Mouse (Mus musculus) testis, adult 2 months (tissue): ENCODE data around the gene Mapk13. TPM values are rescaled to one million over a fixed set of nuclear protein-coding genes. Genes with fewer than 3 reads are reported as not detected.
"Not testable (repeated sequence)": the region's sequence is repeated elsewhere in the genome, so short reads cannot be mapped to it uniquely, and the experiment has no call there.

Source experiments
- H3K27ac ChIP-seq: fragments of 200-500 bp; 2 replicates; pipeline ENCODE4 v1.5.1; 2012; ENCODE audit warnings: low read depth, low read length; ENCODE audit not compliant: control insufficient read depth, insufficient read depth
- H3K27me3 ChIP-seq: fragments of 200-500 bp; 2 replicates; pipeline ENCODE4 v1.6.1; 2012; ENCODE audit warnings: mild to moderate bottlenecking, low read length, moderate library complexity; ENCODE audit not compliant: control insufficient read depth, insufficient read depth
- H3K36me3 ChIP-seq: fragments of 200-500 bp; 2 replicates; pipeline ENCODE4 v1.6.1; 2012; ENCODE audit warnings: mild to moderate bottlenecking, low read length; ENCODE audit not compliant: control insufficient read depth, insufficient read depth
- H3K4me1 ChIP-seq: fragments of 200-500 bp; 2 replicates; pipeline ENCODE4 v1.6.1; 2012; ENCODE audit warnings: low read length; ENCODE audit not compliant: control insufficient read depth, insufficient read depth
- H3K4me3 ChIP-seq: fragments of 200-500 bp; 2 replicates; pipeline ENCODE4 v1.5.1; 2012; ENCODE audit warnings: low read depth, mild to moderate bottlenecking, low read length, moderate library complexity, mixed read lengths; ENCODE audit not compliant: control insufficient read depth
- CTCF ChIP-seq: fragments of 200-500 bp; IDR thresholded peaks from 2 replicates; pipeline ENCODE4 v1.5.1; 2012; ENCODE audit warnings: low read depth, mild to moderate bottlenecking, inconsistent platforms, low read length, moderate library complexity; ENCODE audit not compliant: control insufficient read depth, insufficient read depth, insufficient replicate concordance
- POLR2A ChIP-seq: fragments of 200-500 bp; IDR thresholded peaks from 2 replicates; pipeline ENCODE4 v1.6.1; 2012; ENCODE audit warnings: low read depth, mild to moderate bottlenecking, inconsistent platforms, low read length, moderate library complexity; ENCODE audit not compliant: control insufficient read depth
- polyA plus RNA-seq: library from polyadenylated mRNA; depleted of rRNA; stranded (reverse); fragments of >200 nt; gene quantifications from 2 replicates; pipeline ENCODE4 v1.2.3, GENCODE M21; 2012

The Mapk13 gene
- polyA plus RNA-seq, 1 experiment = 2.1 TPM

DNA sequence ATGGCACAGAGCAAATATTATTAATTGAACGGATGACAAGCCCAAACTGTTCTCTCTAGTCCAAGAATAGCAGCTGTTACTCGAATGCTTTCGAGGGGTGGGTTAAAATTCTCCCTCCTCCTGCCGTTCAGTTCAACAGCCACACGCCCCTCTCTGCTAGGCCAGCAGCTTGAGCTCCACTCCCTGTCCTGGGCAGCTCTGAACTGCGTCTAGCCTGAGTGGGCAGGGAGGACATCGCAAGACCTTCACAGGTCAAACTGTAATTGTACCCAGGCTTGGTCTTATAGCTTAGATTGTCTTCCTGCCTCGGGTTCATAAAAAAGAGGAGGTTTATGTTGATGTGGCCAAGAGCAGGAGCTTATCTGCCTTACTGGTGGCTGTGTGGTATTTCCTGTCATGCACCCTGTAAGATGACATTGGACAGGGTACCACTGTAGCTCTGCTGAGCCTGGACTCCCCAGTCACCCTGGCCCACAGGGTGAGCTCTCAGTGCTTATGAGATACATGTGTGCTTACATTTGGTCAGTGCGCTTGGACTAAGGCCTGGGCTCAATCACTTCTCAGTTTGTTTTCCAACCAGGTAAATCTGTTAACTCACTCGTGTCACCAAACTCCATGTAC is 46.4 kb downstream of the Mapk13 start:
- TF ChIP-seq CTCF = no peak
- no peak overlapping the region for H3K27ac ChIP-seq
- H3K4me3 ChIP-seq = no peak overlapping the region
- H3K27me3 ChIP-seq = no peaks in the 10 kb centered on the region
- H3K4me1 ChIP-seq = no peaks in the 10 kb centered on the region
- H3K36me3 ChIP-seq = peaks cover 1% of the 10 kb centered on the region

DNA sequence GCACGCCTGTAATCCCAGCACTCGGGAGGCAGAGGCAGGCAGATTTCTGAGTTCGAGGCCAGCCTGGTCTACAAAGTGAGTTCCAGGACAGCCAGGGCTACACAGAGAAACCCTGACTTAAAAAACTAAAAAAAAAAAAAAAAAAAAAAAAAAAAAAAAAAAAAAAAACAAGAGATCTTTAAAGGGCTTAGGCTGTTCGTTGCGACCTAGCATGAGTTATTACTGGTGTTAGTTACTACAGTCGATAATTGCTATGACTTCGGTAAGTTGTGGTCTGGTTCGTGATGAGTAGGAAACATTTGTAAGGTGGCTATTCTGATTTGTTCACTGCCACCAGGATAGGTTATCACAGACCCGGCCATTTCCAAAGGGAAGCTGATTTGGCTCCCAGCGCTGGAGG is 47.2 kb downstream of the Mapk13 start:
- not testable (repeated sequence) for H3K4me1 ChIP-seq, H3K27ac ChIP-seq, H3K4me3 ChIP-seq, H3K27me3 ChIP-seq, H3K36me3 ChIP-seq

DNA sequence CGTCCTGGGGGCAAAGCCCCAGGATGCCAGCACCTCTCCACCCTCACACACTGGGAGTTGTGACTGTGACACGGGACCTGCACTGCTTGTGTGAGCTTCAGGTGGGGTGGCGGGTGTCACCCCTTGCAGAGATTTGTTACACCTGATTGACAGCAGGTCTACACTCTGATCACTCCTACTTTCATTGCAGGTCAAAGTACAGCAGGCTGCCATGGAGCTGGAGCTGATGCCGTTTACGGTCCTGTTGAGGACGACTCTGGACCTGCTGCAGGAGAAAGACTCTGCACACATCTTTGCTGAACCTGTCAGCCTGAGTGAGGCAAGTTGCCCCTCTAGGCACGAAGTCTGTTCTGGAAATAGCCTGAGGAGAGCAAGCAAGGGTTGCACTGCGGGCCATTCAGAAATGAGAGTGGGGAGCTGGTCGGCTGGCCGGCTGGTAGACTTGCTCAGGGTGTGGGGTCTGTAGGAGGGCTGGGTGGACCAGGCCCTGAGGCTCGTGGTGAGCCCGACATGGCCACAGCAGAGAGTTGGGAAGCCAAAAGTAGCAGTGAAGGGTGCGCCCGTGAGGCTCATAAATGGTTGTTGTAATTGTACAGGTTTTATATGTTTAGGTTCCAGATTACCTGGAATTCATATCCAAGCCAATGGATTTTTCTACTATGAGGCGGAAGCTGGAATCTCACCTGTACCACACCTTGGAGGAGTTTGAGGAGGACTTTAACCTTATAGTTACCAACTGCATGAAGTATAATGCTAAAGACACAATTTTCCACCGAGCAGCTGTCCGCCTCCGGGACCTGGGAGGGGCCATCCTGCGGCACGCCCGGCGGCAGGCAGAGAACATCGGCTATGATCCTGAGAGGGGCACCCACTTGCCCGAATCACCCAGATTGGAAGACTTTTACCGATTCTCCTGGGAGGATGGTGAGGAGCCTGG is 48.0 kb downstream of the Mapk13 start:
- no peak overlapping the region for H3K4me3 ChIP-seq
- H3K27ac ChIP-seq = no peak overlapping the region
- TF ChIP-seq CTCF (no peak), POLR2A (no peak)
- no peaks in the 10 kb centered on the region for H3K4me1 ChIP-seq
- no peaks in the 10 kb centered on the region for H3K27me3 ChIP-seq
- H3K36me3 ChIP-seq = peaks cover 1% of the 10 kb centered on the region

DNA sequence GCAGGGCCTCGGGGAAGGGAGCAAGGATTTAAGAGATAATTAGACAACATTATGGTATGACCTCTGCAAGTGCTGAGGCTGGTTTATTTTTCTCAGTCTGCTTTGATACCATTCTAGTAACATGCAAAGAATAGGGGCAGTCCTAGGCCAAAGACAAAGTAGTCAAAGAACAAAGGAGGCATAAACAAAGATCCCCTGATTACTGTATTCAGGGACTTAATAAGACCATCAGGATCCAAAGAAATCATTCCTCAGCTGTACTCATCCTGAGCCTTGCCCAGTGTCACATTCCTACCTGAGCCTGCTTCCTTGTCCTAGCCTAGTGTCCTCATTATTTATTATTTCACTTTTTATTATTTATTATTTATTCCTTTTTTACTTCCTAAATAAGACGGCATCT is 51.1 kb downstream of the Mapk13 start:
- TF ChIP-seq POLR2A (no peak), CTCF (no peak)
- H3K36me3 ChIP-seq = peaks cover 4% of the 10 kb centered on the region
- H3K27ac ChIP-seq = no peak overlapping the region
- H3K27me3 ChIP-seq = no peaks in the 10 kb centered on the region
- H3K4me1 ChIP-seq = no peaks in the 10 kb centered on the region; the same call in 1 of the 2 replicates
- H3K4me3 ChIP-seq = no peak overlapping the region

DNA sequence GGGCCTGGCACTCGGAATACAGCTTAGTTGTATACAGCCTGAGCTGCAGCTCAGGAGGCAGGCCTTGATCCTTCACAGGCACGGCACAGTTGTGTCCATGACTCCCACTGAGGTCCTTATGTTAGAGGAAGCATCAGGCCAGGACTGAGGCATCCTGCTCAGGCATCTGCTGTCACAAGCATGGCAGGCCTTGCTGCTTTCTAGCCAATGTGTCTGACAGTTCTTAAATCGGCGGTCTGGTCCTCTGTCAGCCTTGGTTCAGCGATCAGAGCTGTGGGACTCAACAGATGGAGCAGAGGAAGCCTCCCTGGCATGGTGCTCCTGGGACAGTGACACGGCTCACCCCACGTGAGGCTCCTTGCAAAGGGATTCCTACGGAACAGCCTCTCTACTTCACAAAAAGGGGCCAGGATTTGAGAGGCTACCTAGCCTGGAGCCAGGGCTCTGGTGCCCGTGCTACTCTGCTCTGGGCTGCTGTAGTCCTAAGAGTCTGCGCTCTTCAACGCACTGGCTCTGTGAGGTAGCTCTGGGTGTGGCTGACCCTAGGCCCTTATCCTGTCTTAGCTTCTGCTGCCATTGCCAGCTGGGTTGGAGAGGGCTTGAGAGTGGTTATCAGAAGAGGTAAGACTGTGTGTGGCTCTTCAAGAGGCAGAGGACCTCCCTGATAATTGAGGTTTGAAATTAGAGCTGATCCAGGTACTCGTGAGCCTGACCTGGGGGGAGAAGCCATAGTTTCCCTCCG is 54.1 kb downstream of the Mapk13 start:
- Histone ChIP-seq H3K36me3 (peaks cover 4% of the 10 kb centered on the region), H3K27ac (no peak overlapping the region), H3K4me1 (no peaks in the 10 kb centered on the region; the same call in 1 of the 2 replicates), H3K4me3 (peak overlapping the region; percentile 65), H3K27me3 (no peaks in the 10 kb centered on the region)
- TF ChIP-seq CTCF (no peak), POLR2A (peak; percentile 7; the same call in 1 of the 2 replicates)

DNA sequence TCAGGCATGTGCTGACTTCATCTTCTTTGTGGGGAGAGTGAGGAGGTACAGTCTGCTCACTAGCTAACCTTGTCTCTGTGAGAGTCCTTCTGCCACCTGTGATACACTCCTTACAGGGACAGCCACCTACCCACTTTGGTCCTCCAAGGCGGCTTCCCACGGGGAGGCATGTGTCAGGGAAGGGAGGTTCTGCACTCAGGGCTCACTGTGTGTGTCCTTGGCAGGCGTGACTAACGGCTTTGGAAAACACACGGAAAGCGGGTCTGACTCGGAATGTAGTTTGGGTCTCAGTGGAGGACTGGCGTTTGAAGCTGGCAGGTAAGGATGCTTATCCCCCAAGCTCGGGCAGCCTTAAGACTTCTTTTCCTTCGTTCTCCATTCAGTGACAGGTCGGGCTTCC is 54.7 kb downstream of the Mapk13 start:
- peaks cover 4% of the 10 kb centered on the region for H3K36me3 ChIP-seq
- TF ChIP-seq CTCF (no peak), POLR2A (no peak)
- no peaks in the 10 kb centered on the region; the same call in 1 of the 2 replicates for H3K4me1 ChIP-seq
- no peak overlapping the region for H3K27ac ChIP-seq
- H3K27me3 ChIP-seq = no peaks in the 10 kb centered on the region
- H3K4me3 ChIP-seq = peak overlapping the region; percentile 65

DNA sequence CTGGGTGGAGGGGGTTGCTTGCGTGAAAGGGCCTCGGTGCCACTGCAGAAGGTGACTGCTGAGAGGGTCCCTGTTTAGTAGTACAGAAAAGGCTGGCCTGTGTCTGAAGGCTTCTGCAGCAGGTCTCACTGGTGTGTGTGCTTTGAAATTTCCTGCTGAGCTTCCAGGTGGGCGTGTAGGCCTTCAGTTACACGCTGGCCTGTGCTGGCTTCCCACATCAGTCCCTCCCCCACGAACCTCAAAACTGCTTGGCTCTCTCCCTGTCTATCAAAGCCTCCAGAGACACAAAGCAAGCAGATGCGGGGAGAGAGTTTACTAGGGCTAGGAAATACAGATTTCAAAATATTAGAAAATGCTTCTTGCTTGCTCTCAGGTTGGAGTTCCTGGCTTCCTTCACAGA is 55.8 kb downstream of the Mapk13 start:
- H3K27ac ChIP-seq = no peak overlapping the region
- peaks cover 4% of the 10 kb centered on the region for H3K36me3 ChIP-seq
- TF ChIP-seq POLR2A (no peak), CTCF (no peak)
- no peaks in the 10 kb centered on the region; the same call in 1 of the 2 replicates for H3K4me1 ChIP-seq
- H3K27me3 ChIP-seq = no peaks in the 10 kb centered on the region
- H3K4me3 ChIP-seq = peak overlapping the region; percentile 65; the same call in 1 of the 2 replicates
